Comparison of ENCODE assay signal across 8 mouse cellular contexts in genomic region chr5:118326837-118327541, GRCm38 (mm10).
A peak's percentile ranks its signal among the peaks of the same experiment; 100 is the strongest.
DNase-seq lines count a peak whose midpoint lies in the region; ATAC-seq lines count a peak whose summit lies in the region.

No protein-coding gene starts in this region.

- no peak overlapping the region for H3K9ac ChIP-seq in heart, embryonic 16.5 days (ENCODE audit: low read length)
- H3K9ac ChIP-seq in lung, embryonic 15.5 days = peak overlapping the region; percentile 13; the same call in 1 of the 2 replicates

- 1% methylated on average over 18 of the region's 18 CpGs for WGBS in heart, embryonic 16.5 days
- under 1% methylated on average over 18 of the region's 18 CpGs for WGBS in lung, embryonic 15.5 days

- H3K36me3 ChIP-seq in heart, embryonic 16.5 days (ENCODE audit: control insufficient read depth, insufficient read depth) = no peaks in the 10 kb centered on the region
- H3K36me3 ChIP-seq in lung, embryonic 15.5 days = no peaks in the 10 kb centered on the region

- peaks cover 27% of the 10 kb centered on the region for H3K27me3 ChIP-seq in heart, embryonic 16.5 days (ENCODE audit: control insufficient read depth, insufficient read depth, low read length)
- peaks cover 12% of the 10 kb centered on the region; the same call in 1 of the 2 replicates for H3K27me3 ChIP-seq in lung, embryonic 15.5 days

- H3K4me2 ChIP-seq in heart, embryonic 16.5 days (ENCODE audit: low read depth, low read length) = peak overlapping the region; percentile 62
- peak overlapping the region; percentile 42 for H3K4me2 ChIP-seq in lung, embryonic 15.5 days

- ATAC-seq in heart, embryonic 16.5 days (replicated peaks; ENCODE audit: extremely low read depth, insufficient read depth, low FRiP score) = 0 out of 2 replicates have a peak, but pooled peaks have one; percentile 19
- ATAC-seq in lung, embryonic 15.5 days (ENCODE audit: borderline replicate concordance, extremely low read depth, low FRiP score, low TSS enrichment) = peak; percentile 38; the same call in 1 of the 2 replicates

- peak; percentile 25 for DNase-seq in ovary, postnatal 36 days (ENCODE audit: low spot score)
- DNase-seq in ovary, postnatal 10 days (ENCODE audit: low spot score) = no peak
- peak; percentile 59 for DNase-seq in embryo, embryonic 9.5 days (ENCODE audit: extremely low spot score)
- DNase-seq in layer of hippocampus, adult 18-20 months (ENCODE audit: low spot score in 2 of 2) = peak; percentile 56 to 72
- DNase-seq in right cerebral cortex, adult 18-20 months = peak; percentile 65
- no peak for DNase-seq in testis, postnatal 10 days (ENCODE audit: low spot score)

- H3K27ac ChIP-seq in heart, embryonic 16.5 days (ENCODE audit: low read length) = no peak overlapping the region
- no peak overlapping the region for H3K27ac ChIP-seq in lung, embryonic 15.5 days

- peaks cover 4% of the 10 kb centered on the region for H3K4me1 ChIP-seq in heart, embryonic 16.5 days (ENCODE audit: control insufficient read depth, insufficient read depth, low read length)
- peaks cover 23% of the 10 kb centered on the region for H3K4me1 ChIP-seq in lung, embryonic 15.5 days

- H3K4me3 ChIP-seq in heart, embryonic 16.5 days (ENCODE audit: low read length) = peak overlapping the region; percentile 25
- peak overlapping the region; percentile 28 for H3K4me3 ChIP-seq in lung, embryonic 15.5 days

- no peaks in the 10 kb centered on the region; the same call in 1 of the 2 replicates for H3K9me3 ChIP-seq in heart, embryonic 16.5 days (replicated peaks; ENCODE audit: control insufficient read depth, low read length)
- H3K9me3 ChIP-seq in lung, embryonic 15.5 days = no peaks in the 10 kb centered on the region

Comparison
In these comparisons a context has a peak if more than half of its experiments do, and no peak if none do; other contexts are left out.
1. DNase-seq: peak in ovary, postnatal 36 days (single experiment), embryo, embryonic 9.5 days (single experiment), layer of hippocampus, adult 18-20 months (2 of 2) and right cerebral cortex, adult 18-20 months (single experiment); none in ovary, postnatal 10 days (single experiment) and testis, postnatal 10 days (single experiment).